Mouse (Mus musculus) T-helper 1 cell (primary cell): Measurements from ENCODE around the gene Rab35.

ENCODE experiments used
- in situ Hi-C: fragments of 300-600 bp; cut with MboI, MseI; formaldehyde crosslinking; loops from one replicate; pipeline ENCODE4 v1.15.1; 2025; ENCODE audit warnings: high pct_unique_total_duplicates

Rab35 gene

DNA sequence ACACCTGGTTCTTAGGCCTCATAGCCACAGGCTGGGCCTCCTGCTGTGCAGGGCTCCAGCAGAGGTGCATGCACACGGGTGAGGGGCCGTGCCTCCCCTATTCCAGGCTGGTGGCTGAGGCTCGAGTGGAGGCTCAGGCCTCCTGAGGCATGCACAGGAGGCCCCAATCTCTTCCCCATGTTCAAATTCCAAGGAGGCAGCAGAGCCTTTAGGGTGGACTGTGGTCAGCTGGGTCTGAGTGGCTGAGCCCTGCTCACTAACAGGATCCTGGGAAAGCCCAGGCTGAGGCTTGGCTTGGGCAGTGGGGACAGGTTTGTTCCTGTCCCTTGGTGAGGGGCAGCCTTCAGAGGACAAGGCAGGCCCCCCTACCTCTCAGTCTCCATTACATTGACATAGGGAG, 17.2 kb downstream of the Rab35 start:
- in situ Hi-C loops: no loop called here

DNA sequence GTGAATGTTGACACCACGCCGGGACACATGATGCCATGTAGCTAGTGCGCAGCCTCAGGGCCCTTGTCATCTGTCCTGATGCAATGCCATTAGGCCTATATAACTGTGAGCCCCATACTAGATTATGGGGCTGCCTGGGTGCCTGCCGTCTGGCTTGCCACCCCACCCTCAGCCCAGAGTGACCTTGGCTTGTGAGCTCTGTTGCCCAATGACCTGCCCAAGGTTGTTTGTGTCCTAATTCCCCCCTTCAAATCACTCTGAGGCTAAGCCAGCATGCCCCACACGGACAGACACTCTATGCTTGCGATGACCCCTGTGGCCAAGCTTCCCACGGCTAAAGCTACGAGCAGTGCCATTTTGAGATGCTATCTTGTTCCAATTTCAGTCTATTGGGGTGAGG, 18.0 kb downstream of the Rab35 start:
- in situ Hi-C loops: no loop called here

DNA sequence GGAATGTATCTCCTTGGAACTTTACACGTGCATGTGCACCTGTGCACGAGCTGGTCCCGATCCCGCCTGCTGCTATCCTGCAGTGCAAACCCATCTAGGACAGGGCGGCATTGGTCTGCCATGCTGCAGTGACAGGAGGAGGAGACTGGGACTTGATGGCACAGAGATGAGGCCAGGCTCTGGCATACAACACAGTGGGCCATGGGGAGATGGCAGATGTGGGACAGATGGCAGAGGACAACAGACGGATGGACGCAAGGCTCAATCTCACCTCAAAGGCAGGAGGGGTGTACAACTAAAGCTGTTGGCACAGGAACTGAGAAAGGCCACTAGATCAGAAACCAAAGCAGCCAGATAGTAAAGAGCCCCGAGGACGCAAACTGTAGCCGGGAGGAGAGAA, 19.2 kb downstream of the Rab35 start:
- in situ Hi-C loops: no loop called here

DNA sequence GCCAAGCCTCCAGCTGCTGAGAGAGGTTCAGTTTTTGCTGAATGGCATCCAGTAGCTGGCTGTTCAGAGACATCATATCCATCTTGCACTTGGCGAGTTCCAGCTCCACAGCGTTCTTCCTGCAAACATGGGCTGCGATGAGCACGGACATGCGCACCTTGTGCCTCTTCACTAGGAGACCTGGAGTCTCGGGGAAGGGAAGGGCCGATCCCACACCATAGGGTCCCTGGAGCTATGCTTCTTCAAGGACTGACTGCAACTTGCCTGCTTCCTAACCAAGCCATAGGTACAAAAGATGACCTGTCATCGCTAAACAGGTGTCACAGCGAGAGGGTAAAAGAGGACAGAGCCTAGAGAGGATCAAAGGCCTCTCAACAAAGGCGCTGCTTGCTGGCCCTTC, 20.1 kb downstream of the Rab35 start:
- in situ Hi-C loops: no loop called here

DNA sequence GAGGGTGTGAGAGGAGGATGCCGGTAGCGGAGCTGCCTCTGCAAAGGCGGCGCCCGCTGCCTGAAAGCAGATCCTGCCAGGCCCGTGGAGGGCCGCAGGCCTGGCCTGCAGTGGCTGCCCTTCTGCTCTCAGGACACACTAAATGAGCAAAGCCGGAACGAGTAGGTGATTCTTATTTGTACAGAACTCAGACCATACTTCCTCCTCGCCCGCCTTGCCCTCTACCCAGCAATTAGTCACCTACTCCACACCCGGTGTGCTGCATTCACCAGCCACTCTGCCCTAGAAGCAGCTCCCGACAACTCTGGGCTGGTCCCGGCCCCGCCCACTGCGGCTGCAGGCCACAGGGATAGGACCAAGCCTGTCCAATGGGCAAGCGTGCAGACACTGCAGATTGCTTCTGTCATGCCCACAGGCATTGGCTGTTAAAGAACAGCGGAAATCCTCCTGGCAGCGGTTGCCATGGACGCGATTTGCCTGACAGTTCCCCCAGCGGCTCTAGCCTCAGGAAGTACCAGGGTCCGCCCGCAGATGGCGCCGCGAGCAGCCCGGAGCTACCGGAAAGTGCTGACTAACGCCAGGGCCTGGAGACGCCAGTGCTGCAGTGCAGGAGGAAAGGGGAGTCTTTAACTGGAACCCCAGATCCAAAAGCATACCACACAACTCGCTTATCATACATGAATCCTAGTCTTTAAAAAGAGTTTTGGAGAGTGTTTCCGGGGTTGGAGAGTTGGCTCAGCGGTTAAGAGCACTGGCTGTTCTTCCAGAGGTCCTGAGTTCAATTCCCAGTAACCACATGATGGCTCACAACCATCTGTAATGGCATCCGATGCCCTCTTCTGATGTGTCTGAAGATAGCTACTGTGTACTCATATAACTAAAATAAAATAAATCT, 21.2 kb downstream of the Rab35 start:
- in situ Hi-C loops: no loop called here

DNA sequence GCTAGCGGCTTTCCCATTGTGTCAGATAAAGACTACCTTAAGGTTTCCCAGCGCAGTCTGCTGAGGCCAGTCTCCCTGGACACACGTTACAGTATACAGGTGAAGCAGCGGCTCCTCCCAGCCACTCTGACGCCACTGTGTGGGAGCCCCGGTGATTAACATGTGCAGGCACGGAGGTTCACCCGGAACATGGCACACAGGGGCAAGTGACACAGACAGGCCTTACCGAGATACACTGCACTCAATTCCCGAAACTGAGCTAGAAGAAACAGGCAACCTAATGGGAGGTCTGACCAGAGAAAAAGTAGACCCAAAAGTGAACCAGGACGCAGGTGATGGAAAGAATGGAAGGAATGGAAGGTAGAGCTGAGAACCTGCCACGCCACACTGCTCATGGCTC, 22.1 kb downstream of the Rab35 start:
- in situ Hi-C loops: no loop called here

DNA sequence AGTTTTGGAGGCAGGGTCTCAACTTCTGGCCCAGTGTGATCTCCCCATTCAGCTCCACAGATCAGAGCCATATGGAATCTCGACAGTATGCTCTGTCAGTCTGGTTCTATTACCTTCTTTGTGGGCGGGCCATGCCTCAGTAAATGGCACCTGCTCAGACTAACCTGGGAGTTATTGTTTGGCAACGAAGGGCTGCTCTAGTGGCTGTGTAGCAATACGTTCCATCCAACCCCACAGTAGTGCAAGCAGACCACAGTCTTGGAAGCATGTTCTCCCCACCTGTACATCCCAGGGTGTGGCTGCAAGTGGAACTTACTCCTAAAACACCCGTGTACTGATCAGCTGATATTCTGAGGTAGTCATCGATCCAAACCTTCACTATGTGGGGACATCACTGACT, 25.0 kb downstream of the Rab35 start:
- in situ Hi-C loops: loop anchor here (5.0 kb wide), 1 partner anchor 81 kb away; no protein-coding TSS in a partner anchor

DNA sequence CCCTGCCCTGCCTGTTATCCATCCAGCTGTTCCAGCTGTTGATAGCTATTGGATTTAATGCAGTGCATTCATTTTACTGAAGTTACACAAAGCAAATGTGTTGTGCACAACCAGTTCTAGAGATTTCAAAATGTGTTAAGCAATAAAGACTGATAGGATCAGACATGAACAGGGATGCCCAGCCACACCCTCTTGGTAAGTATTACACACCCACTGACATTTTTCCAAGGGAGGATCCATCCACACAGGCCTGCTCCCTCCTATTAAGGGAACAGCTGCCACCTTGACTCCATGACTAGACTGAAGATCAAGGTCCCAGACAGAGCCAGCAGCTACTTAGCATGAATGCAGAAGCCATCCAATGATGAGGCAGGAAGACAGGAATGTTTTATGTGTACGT, 25.5 kb downstream of the Rab35 start:
- in situ Hi-C loops: loop anchor here (5.0 kb wide), 1 partner anchor 80 kb away; no protein-coding TSS in a partner anchor

DNA sequence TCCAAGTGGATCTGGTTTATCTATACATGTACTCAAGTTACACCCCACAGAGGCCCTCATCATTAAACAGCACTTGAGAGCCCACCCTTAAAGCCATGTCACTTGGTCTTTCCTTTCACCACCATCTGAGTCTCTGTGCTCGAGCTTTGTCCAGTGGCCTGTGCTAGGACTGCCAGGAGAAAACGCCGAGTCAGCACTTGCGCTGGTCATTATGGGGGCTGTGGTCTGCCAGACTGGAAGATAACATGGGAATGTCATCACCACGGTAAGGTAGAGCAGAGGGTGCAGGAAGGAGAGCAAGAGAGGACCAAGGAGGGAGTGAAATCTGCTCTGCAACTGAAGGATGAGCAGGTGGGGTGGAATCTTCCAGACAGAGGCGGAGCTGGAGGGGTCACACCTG, 26.6 kb downstream of the Rab35 start:
- in situ Hi-C loops: loop anchor here (5.0 kb wide), 1 partner anchor 79 kb away; no protein-coding TSS in a partner anchor

DNA sequence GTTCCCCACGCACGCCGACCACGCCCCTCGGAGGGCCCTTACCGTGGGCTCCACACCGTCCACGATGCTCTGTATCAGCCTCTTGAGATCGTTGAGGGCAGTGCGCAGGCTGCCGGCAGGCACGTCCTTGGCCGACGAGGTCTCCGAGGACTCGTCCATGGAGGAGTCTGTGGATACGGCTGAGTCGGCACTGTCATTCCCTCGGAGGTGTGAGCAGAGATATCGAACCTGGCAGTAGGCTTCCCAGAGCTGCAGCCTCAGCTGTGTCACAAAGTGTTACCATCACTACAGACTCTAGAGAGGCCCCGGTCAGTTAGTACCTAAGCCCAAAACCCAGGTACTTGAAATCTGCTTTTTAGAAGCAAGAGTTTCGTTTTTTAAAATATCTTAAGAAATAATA, 30.9 kb downstream of the Rab35 start:
- in situ Hi-C loops: no loop called here

DNA sequence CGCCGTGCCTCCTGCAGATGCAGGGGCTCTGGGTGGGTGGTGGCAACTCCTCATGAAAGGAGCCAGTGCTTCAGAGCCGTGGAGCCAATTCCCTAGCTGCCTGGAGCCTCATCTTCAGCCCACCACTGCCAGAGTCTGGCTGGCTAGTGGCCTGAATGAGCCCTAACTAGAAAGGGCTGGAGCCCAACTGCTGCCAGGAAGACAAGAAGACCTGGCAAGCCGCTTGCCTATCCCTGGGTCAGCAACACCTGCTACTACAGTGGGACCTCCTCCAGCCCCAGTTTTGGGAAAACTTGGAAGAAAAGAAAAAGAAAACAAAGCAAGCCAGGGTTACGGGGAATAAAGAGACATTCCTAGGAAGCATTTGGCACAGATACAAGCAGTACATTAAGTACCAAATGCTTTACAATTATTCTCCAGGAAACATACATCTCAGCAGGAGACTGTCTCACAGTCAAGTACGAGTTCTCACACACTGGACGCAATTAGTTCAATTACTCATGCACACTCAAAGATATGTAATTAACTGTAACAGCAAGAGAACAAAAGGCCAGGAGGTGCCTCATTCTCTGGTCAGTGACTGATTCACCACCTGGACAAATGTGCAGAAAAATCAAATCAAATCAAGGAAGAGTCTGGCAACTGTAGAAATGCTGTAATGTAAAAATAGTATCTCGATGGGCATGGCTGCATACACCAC, 34.8 kb downstream of the Rab35 start:
- in situ Hi-C loops: no loop called here

DNA sequence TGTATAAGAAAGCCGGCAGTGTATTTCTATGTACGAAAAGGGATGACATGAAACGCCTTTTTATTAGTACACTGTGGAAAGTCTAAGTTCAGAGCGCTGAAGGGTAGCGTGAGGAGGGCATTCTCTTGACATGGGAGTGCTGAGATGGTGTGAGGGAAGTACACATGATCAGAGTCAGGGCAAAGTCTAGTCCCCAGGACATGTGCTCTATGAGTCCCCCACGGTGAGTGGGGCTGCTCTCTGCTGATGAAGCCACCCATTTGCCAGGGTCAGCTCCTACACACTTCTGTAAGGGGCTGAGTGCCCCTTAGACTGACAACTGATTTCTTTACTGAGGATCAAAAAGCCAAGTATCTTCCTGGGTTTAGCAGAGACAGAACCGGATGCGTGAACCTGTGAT, 35.5 kb downstream of the Rab35 start:
- in situ Hi-C loops: no loop called here

DNA sequence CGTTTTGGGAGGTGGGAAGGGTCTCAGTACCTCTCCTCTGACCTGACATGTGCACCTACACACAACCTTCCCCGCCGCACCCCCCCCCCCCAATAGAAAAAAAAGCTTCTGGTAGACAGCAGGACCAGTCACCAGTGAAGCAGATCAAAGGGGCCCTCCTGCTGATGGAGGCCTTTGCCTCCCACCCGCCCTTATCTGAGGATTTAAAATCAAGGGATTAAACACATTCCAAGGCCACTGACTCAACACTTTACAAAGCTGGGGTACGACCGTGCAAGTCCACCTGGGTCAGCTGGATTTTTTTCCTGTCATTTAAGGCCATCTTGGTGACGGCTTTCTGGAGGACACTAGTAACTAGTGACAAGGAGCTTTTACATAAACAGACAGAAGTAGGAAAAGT, 36.2 kb downstream of the Rab35 start:
- in situ Hi-C loops: no loop called here

DNA sequence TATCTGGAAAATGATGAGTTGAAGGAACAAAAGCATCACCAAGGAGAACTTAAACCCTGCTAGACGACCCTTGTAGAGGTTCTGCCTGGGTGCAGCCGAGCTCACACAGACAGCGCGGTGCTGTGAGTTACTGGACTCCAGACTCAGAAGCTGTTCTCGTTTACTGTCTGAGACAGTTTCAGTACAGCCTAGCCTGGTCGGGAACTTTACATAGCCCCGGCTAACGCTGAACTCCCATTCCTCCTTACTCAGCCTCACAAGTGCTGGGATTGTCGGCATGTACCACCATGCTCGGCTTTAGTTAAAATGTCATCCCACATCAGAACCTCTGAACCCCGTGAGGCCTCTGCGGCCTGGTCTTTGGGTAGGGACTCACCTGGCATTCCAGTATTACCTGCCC, 37.3 kb downstream of the Rab35 start:
- in situ Hi-C loops: no loop called here

DNA sequence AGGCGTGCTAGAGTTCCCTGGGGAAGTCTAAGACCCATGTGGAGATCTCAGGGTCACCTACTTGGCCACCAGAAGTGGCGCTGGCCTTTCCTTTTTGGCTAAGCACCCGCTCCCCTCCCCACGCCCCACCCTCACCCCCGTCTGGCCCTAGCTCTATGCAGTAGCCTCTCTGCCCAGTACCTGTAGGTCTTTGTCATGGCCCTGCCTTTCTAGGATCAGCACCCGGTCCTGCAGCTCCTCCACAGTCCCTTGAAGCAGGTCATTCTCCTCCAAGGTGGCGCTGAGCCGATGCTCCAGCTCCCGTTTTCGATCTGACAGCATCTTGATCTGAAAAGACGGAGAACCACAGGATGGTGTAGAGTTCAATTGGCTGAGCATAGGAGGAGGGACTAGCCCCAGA, 38.3 kb downstream of the Rab35 start:
- in situ Hi-C loops: no loop called here

DNA sequence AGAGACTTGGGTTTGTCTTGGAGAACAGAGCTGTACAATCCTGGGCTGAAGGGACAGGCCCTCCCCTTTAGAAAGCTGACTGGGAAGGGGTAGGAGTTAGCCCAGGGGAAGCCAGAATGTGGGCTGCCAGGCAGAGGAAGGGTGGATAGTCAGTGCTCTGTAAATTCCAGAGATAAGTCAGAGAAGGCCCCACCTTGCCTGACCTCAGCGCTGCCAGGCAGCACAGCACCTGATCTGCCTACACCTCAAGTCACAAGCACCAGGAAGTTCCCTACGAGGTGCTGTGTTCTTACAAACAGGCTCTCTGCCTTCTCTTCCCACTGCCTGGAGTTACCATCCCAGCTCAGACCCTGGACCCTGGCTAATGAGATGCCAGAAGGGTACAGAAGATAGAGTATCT, 38.7 kb downstream of the Rab35 start:
- in situ Hi-C loops: no loop called here

DNA sequence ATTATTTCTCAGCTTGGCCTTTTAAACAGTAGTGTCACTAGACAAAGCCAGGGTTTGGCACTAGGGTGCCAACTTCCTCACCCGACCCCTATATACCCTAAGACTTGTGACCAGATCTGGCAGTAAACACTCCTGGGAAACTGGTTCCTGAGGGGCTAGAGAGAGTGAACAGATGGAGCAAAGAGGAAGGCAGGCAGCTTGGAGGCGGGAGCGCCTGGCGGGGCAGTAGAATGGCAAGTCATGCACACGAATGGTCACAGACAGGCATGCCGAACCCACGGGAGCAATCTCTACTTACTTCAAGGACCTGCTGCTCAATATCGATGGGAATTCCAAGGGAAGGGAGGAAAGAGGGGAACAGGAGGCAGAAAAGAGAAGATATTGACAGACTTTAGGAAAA, 40.1 kb downstream of the Rab35 start:
- in situ Hi-C loops: no loop called here

DNA sequence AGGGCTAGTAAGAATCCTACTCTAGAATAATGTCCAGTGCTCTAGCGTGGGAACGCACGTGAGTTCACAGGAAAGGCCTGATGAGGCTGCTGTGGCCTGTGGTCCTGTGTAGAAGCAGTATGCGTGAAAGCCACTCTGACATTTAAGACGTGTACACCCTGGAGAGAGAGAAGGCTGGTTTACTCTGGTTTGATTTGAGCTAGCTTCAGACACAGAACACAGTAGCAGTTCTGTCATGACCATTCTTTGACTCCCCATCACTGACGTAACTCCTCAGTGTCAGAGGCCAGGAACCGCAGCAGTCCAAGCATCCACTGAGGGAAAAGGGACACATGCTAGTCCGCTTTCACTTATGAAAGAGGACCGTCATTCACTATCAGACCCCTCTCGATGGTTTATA, 53.4 kb downstream of the Rab35 start:
- in situ Hi-C loops: no loop called here

DNA sequence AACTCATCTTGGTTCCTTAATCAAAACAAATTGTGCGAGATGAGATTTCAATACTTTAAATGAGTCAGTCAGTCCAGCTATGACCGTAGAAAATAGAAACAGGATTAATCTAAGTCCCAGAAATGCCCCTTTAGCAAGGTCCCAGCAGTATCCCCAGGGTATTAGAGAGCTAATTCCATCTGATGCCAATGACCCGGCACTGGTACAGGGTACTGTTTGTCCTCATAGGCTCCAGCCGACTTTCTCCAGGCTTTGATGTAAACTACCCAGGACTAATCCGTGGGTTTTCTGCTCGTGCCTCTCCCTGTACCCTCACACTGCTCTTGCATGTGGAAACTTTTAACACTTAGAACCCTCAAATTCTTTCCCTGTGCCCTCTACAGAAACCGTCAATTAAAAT, 55.0 kb downstream of the Rab35 start:
- in situ Hi-C loops: no loop called here

DNA sequence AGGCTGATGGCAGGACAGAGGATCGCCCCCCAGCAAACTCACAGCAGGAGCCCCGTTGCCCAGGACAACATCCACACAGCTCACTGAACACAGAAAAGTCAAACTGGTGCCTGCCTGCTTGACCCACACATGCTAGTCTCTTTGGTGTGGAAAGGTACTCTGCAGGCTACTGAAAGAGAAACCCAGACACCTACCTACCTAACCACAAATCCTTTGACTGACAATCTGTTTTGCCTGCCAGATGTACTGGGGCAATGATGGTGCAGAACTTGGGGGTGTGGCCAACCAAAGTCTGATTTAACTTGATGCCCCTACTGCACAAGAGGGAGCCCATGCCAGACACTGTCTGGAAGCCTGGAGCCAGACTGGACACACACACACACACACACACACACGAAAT, 61.6 kb downstream of the Rab35 start:
- in situ Hi-C loops: no loop called here

DNA sequence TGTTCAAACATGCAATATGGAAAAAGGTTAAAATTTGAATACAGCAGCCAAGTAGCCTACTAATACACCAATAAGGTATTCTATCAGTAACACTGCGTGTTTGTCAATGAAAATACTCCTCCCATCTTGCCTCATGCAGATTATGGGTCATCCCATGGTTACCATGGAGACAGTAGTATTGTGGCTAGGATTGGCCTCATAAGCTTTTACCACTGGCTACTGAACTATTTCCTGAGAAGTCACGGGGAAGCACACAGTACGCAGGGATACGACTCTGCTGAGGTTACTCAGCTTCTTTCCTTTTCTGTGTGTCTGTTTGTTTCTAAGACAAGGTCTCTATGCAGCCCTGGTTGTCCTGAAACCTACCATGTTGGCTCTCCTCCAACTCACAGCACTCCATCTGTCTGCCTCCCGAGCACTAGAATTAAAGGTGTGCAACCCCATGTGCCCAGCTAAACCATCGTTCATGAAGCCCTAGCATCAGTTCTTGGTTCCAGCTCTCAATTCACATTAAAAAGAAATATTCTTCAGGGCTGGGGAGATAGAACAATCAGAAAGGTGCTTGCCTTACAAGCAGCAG, 63.6 kb downstream of the Rab35 start:
- in situ Hi-C loops: no loop called here

DNA sequence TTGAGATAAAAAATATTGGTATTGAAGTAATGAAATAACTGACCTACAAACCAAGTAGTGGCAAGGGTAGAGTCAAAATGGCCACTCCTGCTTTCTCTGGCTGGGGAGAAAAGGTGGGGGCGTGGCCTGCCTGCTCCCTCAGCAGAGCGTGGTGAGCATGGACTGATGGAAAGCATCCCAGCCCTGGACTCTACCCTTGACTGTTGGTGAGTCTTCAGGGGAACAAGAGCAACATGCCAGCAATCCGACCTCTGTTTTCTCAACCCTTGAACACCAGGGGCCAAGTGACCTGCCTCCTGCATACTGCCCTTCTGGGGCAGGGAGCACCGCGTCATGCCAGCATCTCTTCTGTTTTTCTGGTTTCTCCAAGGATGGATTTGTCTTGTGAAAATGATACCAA, 65.1 kb downstream of the Rab35 start:
- in situ Hi-C loops: no loop called here
